Mouse (Mus musculus) limb, embryonic 14.5 days (tissue): ENCODE measurements around the gene Dcaf8. TPM values are rescaled to one million over a fixed set of nuclear protein-coding genes. Genes with fewer than 3 reads are reported as not detected.

Experiments
- ATAC-seq: fragments of 200-750 bp; cut with Nextera tagmentation; 2 replicates; pipeline ENCODE4 v1.8.0; 2017; ENCODE audit warnings: low read depth, moderate number of reproducible peaks, moderate TSS enrichment; ENCODE audit not compliant: low FRiP score
- DNase-seq: peaks from one replicate; pipeline ENCODE4 v3.0.0-alpha.2; 2015; ENCODE audit warnings: low spot score
- H3K27ac ChIP-seq: fragments of 300-500 bp; sonication (generic); replicated peaks from 2 replicates; pipeline ENCODE4 v1.5.1; 2014; ENCODE audit warnings: low read depth, mild to moderate bottlenecking, low read length, moderate library complexity, mixed read lengths
- H3K27me3 ChIP-seq: fragments of 300-500 bp; sonication (generic); 2 replicates; pipeline ENCODE4 v1.6.1; 2014; ENCODE audit warnings: low read length, mixed read lengths; ENCODE audit not compliant: control insufficient read depth, insufficient read depth
- H3K36me3 ChIP-seq: fragments of 300-500 bp; sonication (generic); 2 replicates; pipeline ENCODE4 v1.6.1; 2014; ENCODE audit warnings: mild to moderate bottlenecking, low read length, moderate library complexity, mixed read lengths; ENCODE audit not compliant: control insufficient read depth, insufficient read depth
- H3K4me1 ChIP-seq: fragments of 300-500 bp; sonication (generic); 2 replicates; pipeline ENCODE4 v1.6.1; 2014; ENCODE audit warnings: antibody characterized with exemption, low read length, mixed read lengths; ENCODE audit not compliant: control insufficient read depth, insufficient read depth
- H3K4me2 ChIP-seq: fragments of 300-500 bp; sonication (generic); replicated peaks from 2 replicates; pipeline ENCODE4 v1.6.1; 2014; ENCODE audit warnings: low read depth, mild to moderate bottlenecking, low read length, moderate library complexity; ENCODE audit not compliant: severe bottlenecking
- H3K4me3 ChIP-seq: fragments of 300-500 bp; sonication (generic); replicated peaks from 2 replicates; pipeline ENCODE4 v1.5.1; 2014; ENCODE audit warnings: low read length
- H3K9ac ChIP-seq: fragments of 300-500 bp; sonication (generic); 2 replicates; pipeline ENCODE4 v1.6.1; 2014; ENCODE audit warnings: mild to moderate bottlenecking, low read depth, low read length, moderate library complexity; ENCODE audit not compliant: severe bottlenecking
- H3K9me3 ChIP-seq: fragments of 300-500 bp; sonication (generic); 2 replicates; pipeline ENCODE4 v1.6.1; 2016; ENCODE audit warnings: low read length; ENCODE audit not compliant: control insufficient read depth
- POLR2A ChIP-seq: fragments of 200-500 bp; IDR thresholded peaks from 2 replicates; pipeline ENCODE4 v1.8.0; 2012; ENCODE audit warnings: inconsistent platforms, mild to moderate bottlenecking, moderate library complexity, borderline replicate concordance; ENCODE audit not compliant: insufficient read depth, insufficient read length; ENCODE audit errors: extremely low read depth
- WGBS: fragments of 180-500 bp; shearing (Covaris S2); extraction: QIAGEN DNeasy Blood & Tissue Kit; methylation state at CpG from one replicate; pipeline ENCODE4 v1.1.7; 2014; 5-methylcytosine and 5-hydroxymethylcytosine counted together
- polyA plus RNA-seq, 2 experiments: library from polyadenylated mRNA; depleted of rRNA in 1 of 2; stranded (reverse) in 1 of 2; unstranded in 1 of 2; fragments of >200 nt; fragmentation: Nextera tagmentation in 1 of 2; extraction: Ambion mirVana in 1 of 2; gene quantifications; 2 replicates each; pipeline versions ENCODE4 v1.2.1 to v1.2.3; 2012 to 2014

Gene Dcaf8
- polyA plus RNA-seq, 2 experiments: 120 to 121 TPM

DNA sequence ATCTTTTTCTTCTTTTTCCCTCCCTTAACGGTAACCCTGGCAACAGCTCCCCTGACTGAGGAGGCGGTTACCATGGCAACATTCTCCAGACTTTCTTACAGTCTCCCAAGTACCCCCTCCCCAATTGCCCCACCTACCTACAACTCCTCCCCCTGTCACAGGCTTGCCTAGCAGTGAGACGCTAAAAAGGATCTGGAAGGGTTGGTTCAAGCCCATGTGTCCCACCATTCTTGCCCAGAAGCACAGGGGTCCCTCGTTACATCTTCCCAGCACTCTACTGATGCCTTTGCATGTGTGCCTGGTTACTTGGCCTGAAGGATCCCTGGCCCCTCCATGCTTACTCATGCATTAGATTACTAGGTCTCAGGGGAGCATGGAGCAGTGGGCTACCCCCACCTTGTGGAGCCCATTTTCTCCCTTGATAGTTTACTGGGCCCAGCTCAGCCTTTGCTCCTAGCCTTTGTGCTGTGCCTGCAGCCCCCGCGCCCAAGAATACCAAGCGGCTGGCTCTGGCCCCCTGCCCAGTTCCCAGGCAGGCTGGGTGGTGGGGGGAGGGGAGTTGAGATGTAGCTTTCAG is 53.1 kb downstream of the Dcaf8 start:
- no peak overlapping the region for H3K4me3 ChIP-seq
- DNase-seq (no peak), ATAC-seq (no peak)
- H3K9me3 ChIP-seq: no peaks in the 10 kb centered on the region
- peaks cover 46% of the 10 kb centered on the region for H3K4me1 ChIP-seq
- no peak for TF ChIP-seq POLR2A
- H3K36me3 ChIP-seq: peaks cover 66% of the 10 kb centered on the region
- H3K27me3 ChIP-seq: no peaks in the 10 kb centered on the region
- H3K9ac ChIP-seq: no peak overlapping the region
- no peak overlapping the region for H3K4me2 ChIP-seq
- WGBS: 39% methylated on average over 7 of the region's 7 CpGs
- H3K27ac ChIP-seq: peak overlapping the region; percentile 38; the same call in 1 of the 2 replicates

DNA sequence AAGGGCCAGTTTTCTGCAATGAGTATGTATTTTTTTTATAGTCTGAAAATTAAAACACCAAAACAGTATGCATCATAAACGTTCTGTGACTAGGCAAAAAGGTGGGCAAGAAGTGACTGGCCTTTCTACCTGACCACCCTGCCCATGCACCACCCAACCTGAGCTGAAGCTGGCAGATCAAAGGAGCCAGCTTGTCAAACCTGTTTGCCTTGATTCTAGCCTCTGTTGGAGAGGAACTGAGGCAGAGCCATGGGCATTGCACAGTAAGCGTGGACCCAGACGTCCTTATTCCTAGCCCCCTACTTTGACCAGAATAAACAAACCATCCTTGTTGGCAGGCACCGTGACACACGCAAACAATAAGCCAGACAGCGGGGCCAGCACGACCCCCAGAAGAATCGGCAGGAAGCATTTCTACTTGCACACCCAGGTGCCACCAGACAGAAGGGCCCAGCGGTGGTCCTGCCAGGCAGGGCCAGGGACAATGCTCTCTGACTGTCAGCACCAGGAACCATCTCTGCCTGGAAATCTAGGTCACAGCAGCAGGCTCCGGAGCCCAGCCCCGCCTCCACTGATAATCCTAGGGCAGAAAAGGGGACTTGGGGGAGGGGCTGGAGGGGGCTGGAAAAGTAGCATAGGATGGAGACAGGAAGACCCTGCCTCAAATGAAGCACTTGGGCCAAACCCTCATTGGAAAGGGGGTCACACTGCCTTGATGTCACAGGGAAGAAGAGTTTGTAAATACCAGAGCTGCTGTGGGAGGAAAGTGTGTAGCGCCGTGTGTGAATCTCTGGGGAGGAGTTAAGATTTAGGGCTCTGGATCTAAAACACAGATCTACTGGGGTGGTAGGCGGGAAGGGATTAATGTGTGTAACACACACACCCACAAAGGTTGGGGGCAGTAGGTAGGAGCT is 54.3 kb downstream of the Dcaf8 start:
- H3K9me3 ChIP-seq: no peaks in the 10 kb centered on the region
- H3K27ac ChIP-seq: 0 out of 2 replicates have a peak overlapping the region, but pooled peaks have one; percentile 13
- H3K4me1 ChIP-seq: peaks cover 52% of the 10 kb centered on the region
- DNase-seq: no peak
- H3K9ac ChIP-seq: no peak overlapping the region
- H3K27me3 ChIP-seq: no peaks in the 10 kb centered on the region
- TF ChIP-seq POLR2A: no peak
- no peak for ATAC-seq
- H3K36me3 ChIP-seq: peaks cover 53% of the 10 kb centered on the region
- no peak overlapping the region for H3K4me2 ChIP-seq
- WGBS: 30% methylated on average over 14 of the region's 14 CpGs
- no peak overlapping the region for H3K4me3 ChIP-seq

- no peak overlapping the region for H3K4me3 ChIP-seq
- WGBS: 34% methylated on average over 2 of the region's 2 CpGs
- no peak overlapping the region for H3K9ac ChIP-seq
- TF ChIP-seq POLR2A: no peak
- H3K36me3 ChIP-seq: peaks cover 45% of the 10 kb centered on the region
- 0 out of 2 replicates have a peak overlapping the region, but pooled peaks have one; percentile 15 for H3K4me2 ChIP-seq
- ATAC-seq (no peak), DNase-seq (no peak)
- peak overlapping the region; percentile 75 for H3K27ac ChIP-seq
- H3K27me3 ChIP-seq: no peaks in the 10 kb centered on the region
- H3K9me3 ChIP-seq: no peaks in the 10 kb centered on the region
- peaks cover 52% of the 10 kb centered on the region for H3K4me1 ChIP-seq
Measured at GRCm38 (mm10) chr1:172202894-172203522, 55.1 kb downstream of the Dcaf8 start.

GRCm38 (mm10) chr1:172203566-172203965 is 55.7 kb downstream of the Dcaf8 start:
- Histone ChIP-seq H3K9me3 (no peaks in the 10 kb centered on the region), H3K27me3 (no peaks in the 10 kb centered on the region), H3K4me2 (peak overlapping the region; percentile 15; the same call in 1 of the 2 replicates), H3K4me3 (no peak overlapping the region), H3K27ac (peak overlapping the region; percentile 75), H3K4me1 (peaks cover 52% of the 10 kb centered on the region), H3K9ac (no peak overlapping the region), H3K36me3 (peaks cover 40% of the 10 kb centered on the region)
- 11% methylated on average over 4 of the region's 4 CpGs for WGBS
- ATAC-seq (no peak), DNase-seq (no peak)
- no peak for TF ChIP-seq POLR2A
